In the genomic region with DNA sequence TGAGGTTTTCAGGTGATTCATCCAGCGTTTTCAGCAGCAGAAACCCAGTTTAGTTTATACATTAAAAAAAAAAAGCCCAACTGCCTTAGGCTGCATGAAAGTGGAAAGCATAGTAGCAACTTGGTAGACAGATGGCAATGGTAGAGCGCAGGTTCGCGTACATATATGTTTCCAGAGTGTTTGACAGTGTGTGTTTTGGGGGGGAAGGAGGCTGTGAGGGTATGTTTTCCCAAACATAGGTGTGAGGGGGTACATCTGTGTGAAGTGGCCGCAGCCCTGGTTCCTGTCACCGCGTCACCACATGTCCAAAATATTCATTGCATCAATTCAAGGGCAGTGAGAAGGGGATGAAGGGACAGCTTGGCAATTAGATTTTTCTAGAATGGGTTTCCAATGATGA, we compare ENCODE assay signal across 8 mouse cellular contexts. TPM values are rescaled to one million over a fixed set of nuclear protein-coding genes. Genes with fewer than 3 reads are reported as not detected.
DNase-seq lines count a peak whose midpoint lies in the region; ATAC-seq and TF ChIP-seq lines count a peak whose summit lies in the region.

No protein-coding gene starts in this region.

- peak overlapping the region; percentile 74 for H3K9ac ChIP-seq in limb, embryonic 13.5 days
- peak overlapping the region; percentile 92 for H3K9ac ChIP-seq in neural tube, embryonic 11.5 days (ENCODE audit: low read length)

- H3K79me3 ChIP-seq in C2C12 (ENCODE audit: low read depth), result peaks cover 30% of the 10 kb centered on the region

- peak overlapping the region; percentile 79 for H3ac ChIP-seq in C2C12 (ENCODE audit: control insufficient read depth, insufficient read length, low read depth)

- no peaks in the 10 kb centered on the region for H3K36me3 ChIP-seq in erythroblast, embryonic 14.5 days (ENCODE audit: control insufficient read depth)
- no peaks in the 10 kb centered on the region for H3K36me3 ChIP-seq in C2C12 (ENCODE audit: control insufficient read depth, insufficient read depth)
- no peaks in the 10 kb centered on the region for H3K36me3 ChIP-seq in forebrain, embryonic 10.5 days (replicated peaks)
- H3K36me3 ChIP-seq in limb, embryonic 13.5 days, result no peaks in the 10 kb centered on the region
- H3K36me3 ChIP-seq in neural tube, embryonic 11.5 days (ENCODE audit: control insufficient read depth, insufficient read depth, low read length), result no peaks in the 10 kb centered on the region

- DNase-seq in forebrain, embryonic 10.5 days (ENCODE audit: extremely low spot score, low spot score), result peak; percentile 39
- peak; percentile 33 for DNase-seq in neural tube, embryonic 11.5 days (ENCODE audit: low spot score)
- DNase-seq in embryo, embryonic 10.5 days (ENCODE audit: low spot score), result no peak

- ATAC-seq in erythroblast, adult 5-6 weeks (replicated peaks; ENCODE audit: low FRiP score, poor library complexity, severe bottlenecking), result no peak
- no peak for ATAC-seq in limb, embryonic 13.5 days (ENCODE audit: low FRiP score, low read depth)
- no peak for ATAC-seq in neural tube, embryonic 11.5 days (ENCODE audit: insufficient read depth, low FRiP score, low TSS enrichment)
- ATAC-seq in erythroid progenitor cell, adult 5-6 weeks (replicated peaks; ENCODE audit: low FRiP score, poor library complexity, severe bottlenecking), result no peak

- H3K79me2 ChIP-seq in C2C12 (ENCODE audit: control insufficient read depth, insufficient read depth), result peaks cover 40% of the 10 kb centered on the region

- H3K4me3 ChIP-seq in erythroblast, embryonic 14.5 days (replicated peaks), result peak overlapping the region; percentile 90
- peak overlapping the region; percentile 50 for H3K4me3 ChIP-seq in C2C12 (ENCODE audit: insufficient read depth, poor library complexity, severe bottlenecking)
- peak overlapping the region; percentile 79 for H3K4me3 ChIP-seq in forebrain, embryonic 10.5 days
- H3K4me3 ChIP-seq in limb, embryonic 13.5 days, result peak overlapping the region; percentile 65
- H3K4me3 ChIP-seq in neural tube, embryonic 11.5 days (ENCODE audit: low read depth, low read length), result peak overlapping the region; percentile 72

- H3K9me3 ChIP-seq in erythroblast, embryonic 14.5 days (ENCODE audit: control insufficient read depth, low read length), result no peaks in the 10 kb centered on the region
- no peaks in the 10 kb centered on the region for H3K9me3 ChIP-seq in forebrain, embryonic 10.5 days
- no peaks in the 10 kb centered on the region for H3K9me3 ChIP-seq in limb, embryonic 13.5 days
- H3K9me3 ChIP-seq in neural tube, embryonic 11.5 days (ENCODE audit: control insufficient read depth, low read length), result no peaks in the 10 kb centered on the region

- no peak for TF ChIP-seq CTCF in C2C12 (IDR thresholded peaks at IDR 0.05; ENCODE audit: control insufficient read depth, insufficient read depth, insufficient read length)

- H3K4me2 ChIP-seq in limb, embryonic 13.5 days (replicated peaks), result peak overlapping the region; percentile 97
- H3K4me2 ChIP-seq in neural tube, embryonic 11.5 days (ENCODE audit: low read depth), result peak overlapping the region; percentile 90

- H3K4me1 ChIP-seq in erythroblast, embryonic 14.5 days (ENCODE audit: control insufficient read depth), result peaks cover 44% of the 10 kb centered on the region
- H3K4me1 ChIP-seq in forebrain, embryonic 10.5 days, result peaks cover 43% of the 10 kb centered on the region
- H3K4me1 ChIP-seq in limb, embryonic 13.5 days, result peaks cover 10% of the 10 kb centered on the region; the same call in 1 of the 2 replicates
- H3K4me1 ChIP-seq in neural tube, embryonic 11.5 days (ENCODE audit: control insufficient read depth, insufficient read depth, low read length), result no peaks in the 10 kb centered on the region

- peak overlapping the region; percentile 99 for H3K27ac ChIP-seq in forebrain, embryonic 10.5 days
- H3K27ac ChIP-seq in limb, embryonic 13.5 days, result peak overlapping the region; percentile 81; the same call in 1 of the 2 replicates
- 0 out of 2 replicates have a peak overlapping the region, but pooled peaks have one; percentile 87 for H3K27ac ChIP-seq in neural tube, embryonic 11.5 days (ENCODE audit: low read depth, low read length)

- peaks cover 16% of the 10 kb centered on the region for H3K27me3 ChIP-seq in erythroblast, embryonic 14.5 days (ENCODE audit: control insufficient read depth)
- no peaks in the 10 kb centered on the region for H3K27me3 ChIP-seq in C2C12 (ENCODE audit: control insufficient read depth, insufficient read depth, insufficient read length)
- H3K27me3 ChIP-seq in forebrain, embryonic 10.5 days (ENCODE audit: poor library complexity, severe bottlenecking), result no peaks in the 10 kb centered on the region
- no peaks in the 10 kb centered on the region for H3K27me3 ChIP-seq in limb, embryonic 13.5 days
- H3K27me3 ChIP-seq in neural tube, embryonic 11.5 days (ENCODE audit: control insufficient read depth, insufficient read depth, low read length), result no peaks in the 10 kb centered on the region

- 0% methylated on average over 7 of the region's 7 CpGs for WGBS in forebrain, embryonic 10.5 days
- under 1% methylated on average over 7 of the region's 7 CpGs for WGBS in limb, embryonic 13.5 days
- WGBS in neural tube, embryonic 11.5 days, result under 1% methylated on average over 7 of the region's 7 CpGs

TF ChIP-seq in C2C12, 6 proteins besides CTCF, POLR2A, EP300 and RAD21:
- TF ChIP-seq MYOD1 (IDR thresholded peaks at IDR 0.05; ENCODE audit: control insufficient read depth, insufficient read length, low read depth), result no peak
- no peak for TF ChIP-seq CEBPB (IDR thresholded peaks at IDR 0.05; ENCODE audit: low read depth)
- no peak for TF ChIP-seq MYOG (IDR thresholded peaks at IDR 0.05; ENCODE audit: control insufficient read depth, extremely low read depth, insufficient read length)
- no peak for TF ChIP-seq MAX (IDR thresholded peaks at IDR 0.05)
- TF ChIP-seq FOSL1 (IDR thresholded peaks at IDR 0.05; ENCODE audit: insufficient read depth, low read length, poor library complexity, severe bottlenecking), result no peak
- no peak for TF ChIP-seq USF1 (IDR thresholded peaks at IDR 0.05; ENCODE audit: low read depth)
TF ChIP-seq in C2C12: peak in this region for 0.

RNA-seq across cellular contexts. Expression of gene Jade1, which starts 8.5 kb away (rescaled TPM):
- polyA plus RNA-seq in erythroblast, embryonic 14.5 days (2012), result 0.45 and 0.53 TPM in 2 replicates
- 11.9 and 14.4 TPM in 2 replicates for total RNA-seq in erythroblast, adult 5-6 weeks (2015; ENCODE audit: low replicate concordance)
- total RNA-seq in erythroblast, adult 5-6 weeks (2017; ENCODE audit: low replicate concordance), result 23.9 and 35.4 TPM in 2 replicates
- polyA plus RNA-seq in C2C12 (2012; fragmentation: generic; extraction: Trizol), result 25.1 TPM
- 19.6 and 21.2 TPM in 2 replicates for polyA plus RNA-seq in forebrain, embryonic 10.5 days (2016; fragmentation: Nextera tagmentation; extraction: Ambion mirVana)
- 11.4 and 11.9 TPM in 2 replicates for polyA plus RNA-seq in limb, embryonic 13.5 days (2015; fragmentation: Nextera tagmentation; extraction: Ambion mirVana)
- 14.0 and 15.6 TPM in 2 replicates for polyA plus RNA-seq in neural tube, embryonic 11.5 days (2014; fragmentation: Nextera tagmentation; extraction: Ambion mirVana)
- total RNA-seq in erythroid progenitor cell, adult 5-6 weeks (2015; ENCODE audit: low replicate concordance), result 35.0 and 40.2 TPM in 2 replicates
- total RNA-seq in erythroid progenitor cell, adult 5-6 weeks (2017; ENCODE audit: low replicate concordance), result 34.0 and 38.2 TPM in 2 replicates
